Mouse (Mus musculus) cerebellum, postnatal 10 days (tissue): ENCODE measurements around the gene Senp6.
A peak's percentile ranks its signal among the peaks of the same experiment; 100 is the strongest.
"Not testable (repeated sequence)": the region's sequence is repeated elsewhere in the genome, so short reads cannot be mapped to it uniquely, and the experiment has no call there.

ENCODE experiments used
- DNase-seq, 2 experiments: peaks; one replicate each; pipeline ENCODE4 v3.0.0; 2021; ENCODE audit warnings: mixed read lengths in 2 of 2

Gene Senp6

GRCm38 (mm10) chr9:80066367-80067220 is at the start of gene Senp6:
Gene Senp6 (plus strand): TSS chr9:80066903.
- DNase-seq = peak; percentile 88 to 92

- DNase-seq = no peak
Observed at GRCm38 (mm10) chr9:80020429-80020828, 46.3 kb upstream of the Senp6 start.

GRCm38 (mm10) chr9:80021648-80022047 is 45.1 kb upstream of the Senp6 start:
- DNase-seq = no peak

- no peak for DNase-seq
Observed at GRCm38 (mm10) chr9:80022821-80023220, 43.9 kb upstream of the Senp6 start.

GRCm38 (mm10) chr9:80025347-80025746 is 41.4 kb upstream of the Senp6 start:
- DNase-seq = not testable (repeated sequence)

GRCm38 (mm10) chr9:80026017-80026416 is 40.7 kb upstream of the Senp6 start:
- DNase-seq = peak; percentile 65 to 80

GRCm38 (mm10) chr9:80026581-80027021 is 40.1 kb upstream of the Senp6 start:
- DNase-seq = no peak

GRCm38 (mm10) chr9:80037262-80037996 is 29.3 kb upstream of the Senp6 start:
- DNase-seq = no peak

- DNase-seq = peak; percentile 7 to 11
Observed at GRCm38 (mm10) chr9:80037997-80038383, 28.7 kb upstream of the Senp6 start.

GRCm38 (mm10) chr9:80039296-80039815 is 27.3 kb upstream of the Senp6 start:
- no peak for DNase-seq

GRCm38 (mm10) chr9:80044301-80044700 is 22.4 kb upstream of the Senp6 start:
- DNase-seq = not testable (repeated sequence)

- not testable (repeated sequence) for DNase-seq
Observed at GRCm38 (mm10) chr9:80049271-80049670, 17.4 kb upstream of the Senp6 start.

- DNase-seq = no peak
Observed at GRCm38 (mm10) chr9:80052951-80053350, 13.8 kb upstream of the Senp6 start.

- no peak for DNase-seq
Observed at GRCm38 (mm10) chr9:80057690-80058089, 9.0 kb upstream of the Senp6 start.

- DNase-seq = not testable (repeated sequence)
Observed at GRCm38 (mm10) chr9:80065495-80065894, 1.2 kb upstream of the Senp6 start.

GRCm38 (mm10) chr9:80067221-80068027 is 721 bp downstream of the Senp6 start:
- DNase-seq = peak; percentile 79 to 83

GRCm38 (mm10) chr9:80068028-80068515 is 1.4 kb downstream of the Senp6 start:
- no peak for DNase-seq

- DNase-seq = peak in 1 of 2 experiments; percentile 19
Observed at GRCm38 (mm10) chr9:80068735-80069315, 2.1 kb downstream of the Senp6 start.

GRCm38 (mm10) chr9:80070026-80070425 is 3.3 kb downstream of the Senp6 start:
- no peak for DNase-seq

- peak in 1 of 2 experiments; percentile 12 for DNase-seq
Observed at GRCm38 (mm10) chr9:80071616-80072015, 4.9 kb downstream of the Senp6 start.

GRCm38 (mm10) chr9:80074067-80074466 is 7.4 kb downstream of the Senp6 start:
- DNase-seq = no peak

- no peak for DNase-seq
Observed at GRCm38 (mm10) chr9:80074949-80075348, 8.2 kb downstream of the Senp6 start.
